Mouse (Mus musculus) layer of hippocampus, adult 2 months (tissue): ENCODE measurements at regions not wholly inside any gene's neighbourhood (a gene's known extent, or its start where the extent isn't known, plus 50 kb on each side); places are given as distances from the start of the nearest gene placed in this dataset.

Source experiments
- DNase-seq, 2 experiments: peaks; one replicate each; pipeline ENCODE4 v3.0.0; 2022; ENCODE audit warnings: low spot score in 2 of 2
- H3K27ac ChIP-seq: fragments of 200-600 bp; 2 replicates; pipeline ENCODE4 v1.8.1; 2022
- H3K4me3 ChIP-seq: fragments of 200-600 bp; 2 replicates; pipeline ENCODE4 v1.8.1; 2022; ENCODE audit warnings: mild to moderate bottlenecking
- CTCF ChIP-seq: fragments of 200-600 bp; conservative IDR thresholded peaks from 2 replicates; pipeline ENCODE4 v1.8.1; 2022; ENCODE audit warnings: antibody characterized with exemption, mild to moderate bottlenecking, moderate library complexity

DNA sequence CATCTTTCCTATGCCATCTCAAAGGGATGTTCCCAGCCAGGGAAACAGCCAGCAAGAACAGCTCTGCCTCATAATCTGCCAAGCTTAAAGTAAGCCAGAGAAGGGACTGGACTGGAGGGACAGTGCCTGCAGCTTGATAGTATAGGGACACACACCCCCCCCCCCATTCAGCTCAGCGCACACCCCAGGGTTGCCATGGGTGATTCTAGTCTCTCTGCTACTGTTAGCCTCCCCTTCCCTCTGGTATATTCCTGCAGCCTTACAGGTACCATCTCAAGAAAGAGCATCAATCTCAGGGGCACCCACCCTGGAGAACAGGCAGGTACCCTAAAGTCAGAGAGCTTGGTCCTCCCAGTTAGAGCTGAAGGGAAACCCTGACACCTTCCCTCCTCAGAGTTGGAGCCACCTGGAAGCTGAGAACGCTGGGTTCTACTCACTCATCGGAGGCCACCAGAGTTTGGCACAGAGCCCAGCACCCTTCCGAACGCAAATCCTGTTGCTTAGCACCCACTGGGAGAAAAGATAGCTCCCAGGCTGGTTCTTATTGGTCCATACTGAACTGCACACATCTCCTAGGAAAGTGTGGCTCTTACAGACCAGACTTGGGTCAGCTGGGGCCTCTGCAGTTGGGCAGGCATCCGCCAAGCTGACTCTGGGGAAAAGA, 79.5 kb downstream of the Gm26897 start:
- TF ChIP-seq CTCF, result no peak
- Histone ChIP-seq H3K27ac (peak overlapping the region; percentile 88), H3K4me3 (peak overlapping the region; percentile 13; the same call in 1 of the 2 replicates)
- DNase-seq, result peak; percentile 85 to 86

DNA sequence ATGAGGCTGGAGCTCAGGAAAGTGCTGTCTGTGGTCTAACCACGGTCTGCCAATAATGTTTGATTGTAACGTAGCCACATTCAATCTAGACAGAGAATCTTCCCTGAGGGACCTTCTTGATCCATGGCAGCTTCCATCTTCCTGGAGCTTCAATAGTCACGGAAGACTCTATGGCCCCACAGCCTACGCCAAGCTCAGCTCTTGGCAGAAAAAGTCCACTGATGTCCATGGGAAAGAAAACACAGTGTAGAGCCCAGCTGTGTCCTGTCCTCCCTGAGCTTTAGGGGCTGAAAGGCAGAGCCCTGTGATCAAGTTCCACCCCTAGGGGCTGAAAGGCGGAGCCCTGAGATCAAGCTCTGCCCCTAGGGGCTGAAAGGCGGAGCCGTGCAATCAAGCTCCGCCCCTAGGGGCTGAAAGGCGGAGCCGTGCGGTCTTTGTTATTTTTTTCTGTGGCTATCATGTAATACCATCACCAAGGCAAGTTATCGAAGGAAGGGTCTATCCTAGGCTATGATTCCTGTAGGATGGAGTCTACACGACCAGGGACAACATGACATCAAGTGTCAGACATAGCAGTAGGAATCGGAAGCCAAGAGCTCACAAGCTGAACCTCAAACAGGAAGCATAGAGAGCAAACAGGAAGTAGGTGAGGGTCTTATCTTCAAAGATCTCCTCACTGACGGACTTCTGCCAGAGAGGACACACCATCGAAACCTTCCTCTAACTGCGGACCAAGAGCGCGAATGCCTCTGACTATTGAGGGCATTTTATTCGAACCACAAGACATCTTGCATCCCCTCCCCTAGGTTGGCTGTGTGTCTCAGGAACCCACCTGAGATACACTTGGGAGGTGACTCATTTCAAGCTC, 81.4 kb downstream of the Gm26897 start:
- no peak overlapping the region for H3K27ac ChIP-seq
- no peak for TF ChIP-seq CTCF
- no peak overlapping the region for H3K4me3 ChIP-seq
- DNase-seq, result no peak

DNA sequence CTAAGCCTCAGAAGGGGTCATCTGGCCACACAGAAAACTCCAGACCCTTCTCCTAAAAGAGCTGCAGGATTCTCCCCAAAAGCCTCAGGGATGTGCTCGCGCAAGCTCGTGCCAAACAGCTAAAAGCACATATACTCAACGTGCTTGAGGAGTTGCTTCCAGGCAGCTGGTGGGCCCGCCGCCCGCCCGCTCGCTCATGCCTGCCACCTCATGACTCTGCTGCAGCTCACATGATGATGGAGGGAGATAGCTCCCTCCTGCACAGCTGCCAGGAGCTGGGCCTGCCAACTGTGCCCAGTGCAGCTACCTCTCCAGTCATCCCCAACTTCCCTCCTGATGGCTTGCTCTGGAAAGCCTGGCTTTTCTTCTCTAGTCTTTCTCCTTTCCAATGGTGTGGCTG, 87.2 kb downstream of the Gm26897 start:
- no peak for TF ChIP-seq CTCF
- no peak for DNase-seq
- Histone ChIP-seq H3K4me3 (no peak overlapping the region), H3K27ac (no peak overlapping the region)

DNA sequence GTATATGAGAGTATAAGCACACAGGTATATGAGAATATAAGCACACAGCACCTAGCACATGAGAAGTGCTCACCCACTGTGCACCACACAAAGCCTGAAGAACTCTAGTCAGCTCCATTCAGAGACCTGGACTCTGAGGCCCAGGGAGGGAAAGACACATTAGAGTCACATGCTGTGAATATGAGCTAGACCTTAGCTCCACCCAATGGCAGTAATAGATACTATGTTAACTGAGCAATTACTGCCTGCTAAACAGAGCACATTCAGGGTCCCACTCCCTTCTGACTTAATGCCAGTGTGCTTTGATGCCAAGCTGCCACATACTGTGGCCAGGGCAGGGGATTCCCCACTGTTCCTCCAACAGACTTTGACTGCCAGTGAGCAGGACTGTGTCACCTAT, 89.2 kb downstream of the Gm26897 start:
- Histone ChIP-seq H3K27ac (no peak overlapping the region), H3K4me3 (no peak overlapping the region)
- peak; percentile 40 for TF ChIP-seq CTCF
- no peak for DNase-seq

DNA sequence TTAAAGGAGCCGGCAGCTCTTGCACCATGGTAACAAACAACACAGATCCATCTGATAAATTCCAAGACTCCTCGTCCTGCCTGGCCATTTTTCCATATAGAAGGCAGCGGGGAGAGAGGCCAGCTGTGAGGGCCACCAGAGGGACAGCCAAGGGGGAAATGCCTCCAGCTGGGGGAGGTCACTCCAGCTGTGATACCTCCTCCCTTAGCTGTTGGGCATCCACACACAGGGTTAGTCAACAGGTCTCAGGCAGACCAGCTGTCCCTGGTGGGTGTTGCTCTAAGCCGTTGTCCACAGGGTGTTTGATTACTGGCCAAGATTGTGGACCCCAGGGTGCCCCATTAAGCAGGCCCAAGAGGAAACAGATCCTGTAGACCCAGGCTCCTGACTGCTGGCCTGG, 89.7 kb downstream of the Gm26897 start:
- DNase-seq, result no peak
- Histone ChIP-seq H3K4me3 (no peak overlapping the region), H3K27ac (no peak overlapping the region)
- TF ChIP-seq CTCF, result no peak

DNA sequence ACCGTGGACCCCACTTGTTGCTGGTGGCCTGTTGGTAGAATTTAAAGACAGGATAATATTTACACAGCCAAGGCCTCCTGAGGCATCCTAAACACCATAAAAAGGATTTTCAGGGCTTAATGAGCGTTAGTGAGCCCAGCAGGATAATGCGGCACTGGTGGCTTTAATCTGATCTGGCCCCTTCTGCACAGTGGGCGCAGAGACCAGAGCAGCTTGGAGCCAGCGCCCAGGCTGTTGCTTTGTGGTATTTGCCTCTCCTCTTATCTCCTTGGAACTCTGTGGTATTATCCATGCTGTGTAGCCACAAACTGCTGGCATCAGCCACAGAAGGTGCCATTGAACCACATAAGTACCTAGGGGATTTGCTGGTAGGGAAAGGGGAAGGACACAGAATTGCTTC, 90.1 kb downstream of the Gm26897 start:
- Histone ChIP-seq H3K27ac (no peak overlapping the region), H3K4me3 (no peak overlapping the region)
- no peak for TF ChIP-seq CTCF
- DNase-seq, result no peak

DNA sequence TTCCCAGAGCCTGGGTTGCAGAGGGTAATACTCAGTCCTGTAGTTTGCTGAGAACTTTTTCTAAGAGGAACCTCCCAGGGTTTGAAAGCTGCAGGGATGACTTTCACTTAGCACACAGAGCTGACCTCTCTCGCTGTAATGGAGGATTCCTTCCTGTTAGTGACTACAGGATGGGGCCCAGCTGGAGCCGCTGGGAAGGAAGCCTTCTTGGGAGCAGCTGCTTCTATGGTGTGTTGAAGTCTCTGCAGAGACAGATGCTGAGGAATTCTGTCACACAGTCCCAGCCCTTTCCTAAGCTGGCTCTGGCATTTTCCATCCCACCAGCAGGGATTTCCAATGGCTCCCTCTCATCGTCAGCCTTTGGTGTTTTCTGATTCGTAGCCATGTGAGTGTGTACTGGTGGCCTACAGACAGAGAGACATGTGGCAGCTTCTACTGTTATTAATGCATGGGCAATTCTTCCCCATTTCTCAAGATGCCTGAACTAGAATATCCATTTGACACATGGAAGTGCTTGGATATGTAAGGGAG, 90.9 kb downstream of the Gm26897 start:
- no peak for TF ChIP-seq CTCF
- no peak overlapping the region for H3K4me3 ChIP-seq
- no peak overlapping the region for H3K27ac ChIP-seq
- DNase-seq, result no peak

DNA sequence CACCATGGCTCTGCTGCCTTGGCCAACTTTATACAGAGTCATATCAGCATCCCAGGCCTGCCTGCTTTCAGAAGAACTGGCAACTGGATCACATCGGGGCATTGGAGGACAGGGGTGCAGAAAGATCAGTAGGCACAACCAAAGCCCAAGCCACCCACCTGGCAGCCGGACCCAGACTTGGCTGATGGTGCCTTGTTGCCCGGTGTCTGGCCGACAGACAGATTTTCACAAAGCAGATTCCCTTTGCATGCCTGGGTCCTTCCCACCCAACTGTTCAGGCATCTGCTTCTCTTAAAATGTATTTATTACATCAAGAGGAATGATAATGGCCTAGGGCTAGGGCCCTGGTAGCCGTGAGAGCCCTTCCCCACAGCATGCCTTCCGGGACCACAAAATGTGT, 96.2 kb downstream of the Gm26897 start:
- TF ChIP-seq CTCF, result no peak
- no peak overlapping the region for H3K4me3 ChIP-seq
- DNase-seq, result peak; percentile 40 to 41
- H3K27ac ChIP-seq, result 0 out of 2 replicates have a peak overlapping the region, but pooled peaks have one; percentile 3

DNA sequence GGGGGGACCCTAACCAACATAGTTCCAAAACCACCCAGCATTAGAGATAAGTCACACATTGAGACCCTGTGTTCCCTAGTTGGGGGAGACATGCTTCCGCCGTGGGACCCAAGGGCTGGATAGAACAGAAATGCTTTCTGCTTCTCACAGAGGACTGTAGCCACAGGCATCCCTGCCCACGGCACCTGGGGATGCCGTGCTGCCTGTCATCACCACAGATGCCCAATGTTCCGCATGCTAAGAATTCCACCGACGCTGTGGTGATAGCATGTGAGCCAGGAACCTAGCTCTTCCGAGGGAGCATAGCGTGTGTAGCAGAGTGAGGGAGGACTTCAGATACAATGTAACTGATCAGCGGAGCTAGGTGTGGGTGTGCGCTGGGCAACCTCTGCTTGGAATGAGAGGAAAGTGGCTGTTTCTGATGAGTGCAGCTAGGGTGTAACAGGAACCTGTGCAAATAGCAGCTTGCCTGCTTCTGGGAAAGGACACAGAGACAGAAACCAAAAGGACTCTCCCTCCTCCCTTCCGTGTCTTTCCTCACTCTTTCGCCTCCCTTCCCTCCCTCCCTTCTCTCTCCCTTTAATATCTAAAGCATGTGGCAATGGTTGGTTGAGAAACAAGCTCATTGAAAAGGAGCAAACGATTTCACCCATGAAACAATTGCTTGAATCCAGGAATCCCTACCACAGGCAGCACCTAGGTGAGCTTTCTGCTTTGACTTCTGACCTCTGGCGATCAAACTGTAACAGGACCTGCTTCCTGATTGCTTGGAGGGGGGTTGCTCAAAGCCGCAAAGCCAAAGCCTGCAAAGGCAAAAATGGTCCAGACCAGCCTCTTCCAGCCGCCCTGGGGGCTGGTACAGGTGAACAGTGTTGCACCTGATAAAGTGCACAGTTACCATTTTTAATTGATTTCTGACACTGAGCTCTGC, 102.3 kb downstream of the Gm26897 start:
- Histone ChIP-seq H3K27ac (no peak overlapping the region), H3K4me3 (no peak overlapping the region)
- no peak for TF ChIP-seq CTCF
- DNase-seq, result no peak

DNA sequence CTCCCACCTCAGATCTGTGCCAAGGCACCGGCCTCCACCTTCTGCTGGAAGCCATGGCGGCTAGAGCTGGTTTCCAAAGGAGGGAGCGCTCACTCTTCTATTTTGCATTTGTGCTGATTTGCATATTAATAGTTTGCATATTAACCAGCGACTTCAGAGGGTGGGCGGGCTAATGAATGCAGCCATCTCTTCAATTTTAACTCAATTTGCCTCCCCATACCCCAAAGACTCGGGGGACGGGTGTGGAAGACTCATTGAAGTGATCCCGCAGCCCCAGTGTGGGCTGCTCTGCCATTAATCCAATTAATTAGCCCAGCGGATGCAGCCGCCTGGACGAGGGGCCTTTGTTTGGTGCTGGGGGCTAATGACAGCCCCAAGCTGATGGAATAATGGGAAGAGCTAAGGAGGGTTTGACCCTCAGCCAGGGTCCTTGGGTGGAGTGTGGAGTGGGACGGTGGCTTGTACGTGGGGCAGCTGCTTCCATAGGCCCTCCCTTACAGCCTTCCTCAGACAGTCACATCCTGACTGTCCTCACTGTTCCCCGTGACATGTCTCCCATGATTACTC, 103.0 kb downstream of the Gm26897 start:
- no peak overlapping the region for H3K27ac ChIP-seq
- TF ChIP-seq CTCF, result no peak
- H3K4me3 ChIP-seq, result no peak overlapping the region
- no peak for DNase-seq

DNA sequence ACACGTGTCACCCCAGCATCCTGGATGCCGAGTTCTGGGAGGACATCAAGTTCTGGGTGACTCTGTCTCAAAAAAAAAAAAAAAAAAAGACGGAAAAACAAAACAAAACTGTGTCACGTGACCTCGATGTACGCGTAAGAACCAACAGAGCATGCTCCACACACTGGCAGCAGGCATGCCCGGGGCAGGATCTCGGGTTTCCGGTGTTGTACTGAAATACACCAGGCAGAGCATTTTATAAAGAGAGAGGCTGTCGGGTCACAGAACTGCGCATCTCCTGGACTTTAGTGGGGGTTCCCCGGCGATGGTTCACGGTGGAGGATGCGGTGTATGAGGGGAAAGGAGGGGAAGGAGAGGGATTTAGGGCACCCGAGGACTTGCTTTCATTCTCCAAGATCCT, 108.7 kb downstream of the Gm26897 start:
- H3K4me3 ChIP-seq, result no peak overlapping the region
- no peak overlapping the region for H3K27ac ChIP-seq
- no peak for DNase-seq
- TF ChIP-seq CTCF, result no peak

DNA sequence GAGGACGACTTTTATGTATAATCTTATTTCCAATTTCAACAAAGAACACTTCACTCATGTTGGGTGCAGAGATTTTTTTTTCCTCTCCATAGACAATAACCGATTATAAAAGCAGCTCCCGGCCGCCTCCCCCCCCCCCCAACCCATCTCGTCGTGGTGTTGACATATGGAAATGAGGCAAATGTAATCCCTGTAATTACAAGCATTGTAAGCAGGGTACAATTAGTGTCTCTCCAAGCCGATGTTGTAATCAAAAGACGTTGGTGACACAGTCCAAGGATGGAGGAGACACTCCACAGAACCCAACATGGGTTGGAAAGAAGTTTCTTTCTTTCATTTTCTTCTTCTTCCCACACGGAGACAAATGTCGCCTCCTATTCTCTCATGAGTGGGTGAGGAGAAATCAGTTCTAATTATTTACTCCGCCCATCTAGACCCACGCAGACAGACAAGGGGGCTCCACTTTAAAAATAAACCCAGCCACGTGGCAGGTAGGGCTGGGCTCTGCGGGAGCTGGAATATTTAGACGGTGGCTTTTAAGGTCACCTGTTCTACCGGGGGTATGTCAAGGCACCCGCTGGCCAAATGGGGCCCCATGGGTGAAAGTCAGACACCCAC, 110.0 kb downstream of the Gm26897 start:
- H3K4me3 ChIP-seq, result no peak overlapping the region
- TF ChIP-seq CTCF, result no peak
- DNase-seq, result no peak
- H3K27ac ChIP-seq, result no peak overlapping the region
